Mouse (Mus musculus) ES-Bruce4 (cell line): ENCODE results near the gene Chst8.

ENCODE experiments used
- CTCF ChIP-seq: IDR thresholded peaks from one replicate; pipeline ENCODE4 v1.8.1; 2011; ENCODE audit warnings: low read depth, low read length
- EP300 ChIP-seq: IDR thresholded peaks from 2 replicates; pipeline ENCODE4 v1.6.1; 2011; ENCODE audit warnings: low read depth, low read length; ENCODE audit not compliant: insufficient read depth
- POLR2A ChIP-seq: IDR thresholded peaks from one replicate; pipeline ENCODE4 v1.8.1; 2011; ENCODE audit warnings: low read length; ENCODE audit not compliant: insufficient read depth

DNA sequence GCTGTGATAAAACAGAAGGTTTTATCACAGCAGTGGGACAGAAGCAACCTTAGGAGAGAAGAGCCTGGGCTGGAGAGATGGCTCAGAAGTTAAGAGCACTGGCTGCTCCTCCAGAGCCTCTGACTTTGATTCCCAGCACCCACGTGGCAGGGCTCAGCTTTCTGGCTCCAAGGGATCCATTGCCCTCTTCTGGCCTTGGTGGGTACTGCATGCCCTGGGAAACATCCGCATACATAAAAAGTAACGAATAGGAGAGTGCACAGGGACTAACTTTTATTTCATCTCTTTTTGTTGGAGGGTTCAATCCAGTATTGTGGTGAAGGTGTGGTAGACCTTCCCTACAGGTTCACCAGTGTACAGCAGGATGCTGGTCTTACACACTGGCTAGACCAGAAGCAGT lies 62.8 kb downstream of the Chst8 start:
- TF ChIP-seq POLR2A = no peak
- TF ChIP-seq CTCF = peak; percentile 85
- TF ChIP-seq EP300 = no peak
